ENCODE assay signal across 10 mouse cellular contexts in genomic region chr5:124929425-124930054, GRCm38 (mm10).
DNase-seq lines count a peak whose midpoint lies in the region; ATAC-seq lines count a peak whose summit lies in the region.
"Had no signal": no experiment of that assay in that cellular context is flagged by ENCODE, and none has a peak within 500 bp of the region (broad histone marks: within the 10 kb centered on the region; RNA-seq: fewer than 3 reads in every experiment).

No protein-coding gene starts in this region.

- no peak overlapping the region for H3K4me3 ChIP-seq in midbrain, embryonic 13.5 days (replicated peaks)
- no peak overlapping the region for H3K4me3 ChIP-seq in midbrain, embryonic 15.5 days

- no peaks in the 10 kb centered on the region for H3K36me3 ChIP-seq in midbrain, embryonic 13.5 days
- H3K36me3 ChIP-seq in midbrain, embryonic 15.5 days (replicated peaks): no peaks in the 10 kb centered on the region

- 84% methylated on average over 9 of the region's 9 CpGs for WGBS in midbrain, embryonic 13.5 days
- WGBS in midbrain, embryonic 15.5 days: 80% methylated on average over 9 of the region's 9 CpGs

- 0 out of 2 replicates have a peak, but pooled peaks cover 2% of the 10 kb centered on the region for H3K9me3 ChIP-seq in midbrain, embryonic 13.5 days
- no peaks in the 10 kb centered on the region for H3K9me3 ChIP-seq in midbrain, embryonic 15.5 days

- DNase-seq in adrenal gland, adult 2 months: peak; percentile 65
- no peak for DNase-seq in adrenal gland, postnatal 25 days
- DNase-seq in kidney, postnatal 14 days: peak; percentile 76
- DNase-seq in right cerebral cortex, postnatal 25 days: no peak
- no peak for DNase-seq in gastrocnemius, postnatal 10 days
- no peak for DNase-seq in spleen, adult 12 weeks (ENCODE audit: low spot score)
- DNase-seq: layer of hippocampus, adult 9-11 months had no signal

- no peaks in the 10 kb centered on the region for H3K27me3 ChIP-seq in midbrain, embryonic 13.5 days
- no peaks in the 10 kb centered on the region for H3K27me3 ChIP-seq in midbrain, embryonic 15.5 days (replicated peaks)

- H3K4me1 ChIP-seq in midbrain, embryonic 13.5 days (replicated peaks): peaks cover 27% of the 10 kb centered on the region
- peaks cover 10% of the 10 kb centered on the region for H3K4me1 ChIP-seq in midbrain, embryonic 15.5 days

- H3K4me2 ChIP-seq in midbrain, embryonic 13.5 days (replicated peaks): no peak overlapping the region
- no peak overlapping the region for H3K4me2 ChIP-seq in midbrain, embryonic 15.5 days
- H3K4me2 ChIP-seq: liver, embryonic 11.5 days had no signal

- no peak for ATAC-seq in midbrain, embryonic 13.5 days
- ATAC-seq in midbrain, embryonic 15.5 days (replicated peaks): no peak

- no peak overlapping the region for H3K9ac ChIP-seq in midbrain, embryonic 13.5 days (replicated peaks)
- H3K9ac ChIP-seq in midbrain, embryonic 15.5 days: no peak overlapping the region

- H3K27ac ChIP-seq in midbrain, embryonic 13.5 days: 0 out of 2 replicates have a peak overlapping the region, but pooled peaks have one; percentile 63
- no peak overlapping the region for H3K27ac ChIP-seq in midbrain, embryonic 15.5 days

Comparison
In these comparisons a context has a peak if more than half of its experiments do, and no peak if none do; other contexts are left out.
1. DNase-seq: peak in adrenal gland, adult 2 months (single experiment) and kidney, postnatal 14 days (single experiment); none in adrenal gland, postnatal 25 days (single experiment), right cerebral cortex, postnatal 25 days (single experiment), gastrocnemius, postnatal 10 days (single experiment) and spleen, adult 12 weeks (single experiment).